Mouse (Mus musculus) macrophage (primary cell): ENCODE measurements at regions not wholly inside any gene's neighbourhood (a gene's known extent, or its start where the extent isn't known, plus 50 kb on each side); places are given as distances from the start of the nearest gene placed in this dataset.

Experiments used
- H3K27ac ChIP-seq: fragments of 350-480 bp; formaldehyde crosslinking; 2 replicates; pipeline ENCODE4 v1.9.0; 2021
- H3K36me3 ChIP-seq: fragments of 350-480 bp; formaldehyde crosslinking; 2 replicates; pipeline ENCODE4 v1.9.0; 2021; ENCODE audit errors: inconsistent target
- H3K4me3 ChIP-seq: fragments of 350-480 bp; formaldehyde crosslinking; 2 replicates; pipeline ENCODE4 v1.9.0; 2021; ENCODE audit errors: inconsistent target
- H3K79me2 ChIP-seq: fragments of 350-480 bp; formaldehyde crosslinking; 2 replicates; pipeline ENCODE4 v1.9.0; 2021; ENCODE audit errors: inconsistent target
- WGBS: methylation state at CpG from one replicate; pipeline ENCODE4 v1.1.7; 2026; ENCODE audit warnings: inconsistent platforms; ENCODE audit not compliant: missing documents; 5-methylcytosine and 5-hydroxymethylcytosine counted together

DNA sequence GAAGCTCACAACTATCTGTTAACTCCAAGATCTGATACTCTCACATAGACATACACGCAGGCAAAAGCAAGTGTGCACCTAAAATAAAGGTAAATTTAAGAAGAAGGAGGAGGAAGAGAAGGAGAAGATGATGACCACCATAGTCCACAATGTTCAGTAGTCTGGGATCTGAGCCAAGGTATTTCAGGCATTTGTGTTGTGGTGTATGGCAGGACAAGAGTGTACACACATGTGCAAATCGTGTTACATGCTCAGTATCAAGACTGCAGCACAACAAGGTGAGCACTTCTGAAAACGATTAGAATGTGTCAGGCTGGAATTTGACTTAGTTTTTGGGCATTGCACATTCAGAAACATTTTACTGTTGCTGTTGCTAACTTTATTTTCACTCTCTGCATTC lies 138.4 kb upstream of the Sp4 start:
- 60% methylated on average over 3 of the region's 3 CpGs for WGBS
- H3K4me3 ChIP-seq, result no peak overlapping the region
- H3K36me3 ChIP-seq, result no peaks in the 10 kb centered on the region
- H3K79me2 ChIP-seq, result no peaks in the 10 kb centered on the region
- no peak overlapping the region for H3K27ac ChIP-seq

DNA sequence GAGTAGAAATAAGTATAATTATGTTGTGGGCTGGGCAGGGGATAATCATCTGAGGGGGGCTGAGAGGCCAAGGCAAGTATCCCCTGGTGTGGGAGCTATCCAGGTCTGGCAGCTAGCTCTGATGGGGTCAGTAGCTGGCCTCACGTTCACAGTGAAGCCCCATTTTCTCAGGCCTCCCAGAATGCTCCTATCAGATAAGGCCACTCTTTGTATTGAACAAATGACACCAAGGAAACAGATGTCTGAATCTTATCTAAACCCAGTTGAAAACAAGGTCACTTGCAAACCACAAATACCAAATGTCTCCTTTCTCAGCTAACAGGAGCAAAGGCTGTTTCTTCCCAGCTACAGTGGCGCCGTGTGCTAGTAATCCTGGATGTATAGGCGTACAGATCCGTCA lies 137.6 kb upstream of the Sp4 start:
- Histone ChIP-seq H3K36me3 (no peaks in the 10 kb centered on the region), H3K79me2 (no peaks in the 10 kb centered on the region), H3K4me3 (no peak overlapping the region), H3K27ac (no peak overlapping the region)
- 90% methylated on average over 5 of the region's 5 CpGs for WGBS

DNA sequence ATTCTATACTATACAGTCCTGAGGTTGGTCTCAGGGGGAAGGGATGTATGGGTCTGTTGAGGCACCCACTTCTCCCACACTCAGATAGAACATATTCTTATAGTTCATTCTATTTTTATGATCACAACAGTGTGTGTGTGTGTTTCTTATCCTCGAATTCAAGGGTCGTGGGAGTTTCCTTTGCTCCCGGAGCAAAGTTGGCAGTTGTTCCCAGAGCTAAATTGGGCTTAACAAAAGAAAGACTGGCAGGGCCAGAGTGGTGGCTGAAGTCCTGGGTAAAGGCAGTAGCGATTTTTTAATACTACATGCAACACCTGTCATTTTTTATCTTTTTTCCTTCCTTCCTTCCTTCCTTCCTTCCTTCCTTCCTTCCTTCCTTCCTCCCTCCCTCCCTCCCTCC lies 131.5 kb upstream of the Sp4 start:
- no peaks in the 10 kb centered on the region for H3K79me2 ChIP-seq
- no peaks in the 10 kb centered on the region for H3K36me3 ChIP-seq
- H3K4me3 ChIP-seq, result no peak overlapping the region
- 91% methylated on average over 4 of the region's 4 CpGs for WGBS
- H3K27ac ChIP-seq, result no peak overlapping the region

DNA sequence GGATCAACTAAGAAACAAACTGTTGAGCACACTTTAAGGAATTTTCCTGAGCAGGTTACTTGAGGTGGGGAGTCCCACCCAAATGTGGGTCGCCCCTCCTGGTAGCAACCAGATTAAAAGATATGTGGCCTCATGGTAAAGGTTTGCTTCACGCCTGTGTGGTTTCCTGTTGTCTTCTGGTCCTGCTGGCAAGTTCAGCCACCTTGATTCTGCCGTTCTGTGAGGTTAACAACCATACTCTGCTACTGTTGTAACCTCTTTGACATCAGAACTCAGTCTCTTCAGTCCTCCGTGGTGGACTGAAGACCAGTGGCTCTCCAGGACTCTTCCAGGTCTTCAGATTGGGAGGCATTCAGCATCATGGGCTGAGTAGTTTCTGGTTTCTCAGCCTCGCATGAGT lies 127.1 kb upstream of the Sp4 start:
- Histone ChIP-seq H3K36me3 (no peaks in the 10 kb centered on the region), H3K27ac (no peak overlapping the region), H3K79me2 (no peaks in the 10 kb centered on the region), H3K4me3 (no peak overlapping the region)
- WGBS, result 44% methylated on average over 5 of the region's 5 CpGs

DNA sequence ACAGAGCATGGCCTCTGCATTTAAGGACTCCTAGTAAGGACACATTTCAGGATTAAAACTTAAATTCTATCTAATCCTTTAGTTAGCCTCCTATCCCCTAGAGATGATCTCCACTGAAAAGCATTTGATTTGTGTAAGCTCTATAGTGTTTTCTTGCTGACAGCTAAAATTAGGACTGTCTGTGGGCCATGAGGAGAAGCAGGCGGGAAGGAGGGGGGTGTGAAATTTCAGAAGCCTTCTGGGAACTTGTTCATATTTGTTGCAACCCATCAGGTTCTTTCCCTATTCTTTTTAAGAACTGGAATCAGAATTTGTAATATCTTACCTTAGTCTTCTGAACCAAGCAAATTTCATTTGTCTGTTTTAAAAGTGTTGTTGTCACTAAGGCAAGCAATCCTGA lies 114.7 kb upstream of the Sp4 start:
- Histone ChIP-seq H3K4me3 (no peak overlapping the region), H3K36me3 (no peaks in the 10 kb centered on the region), H3K27ac (no peak overlapping the region), H3K79me2 (no peaks in the 10 kb centered on the region)
- 78% methylated on average over 1 of the region's 1 CpGs for WGBS

- no peaks in the 10 kb centered on the region for H3K79me2 ChIP-seq
- no peak overlapping the region for H3K27ac ChIP-seq
- no peak overlapping the region for H3K4me3 ChIP-seq
- WGBS, result 29% methylated on average over 7 of the region's 7 CpGs
- H3K36me3 ChIP-seq, result no peaks in the 10 kb centered on the region
Measured at GRCm38 (mm10) chr12:118411767-118412430, 110.7 kb upstream of the Sp4 start.

- no peaks in the 10 kb centered on the region for H3K79me2 ChIP-seq
- no peak overlapping the region for H3K27ac ChIP-seq
- no peak overlapping the region for H3K4me3 ChIP-seq
- no peaks in the 10 kb centered on the region for H3K36me3 ChIP-seq
Measured at GRCm38 (mm10) chr12:118410917-118411316, 109.7 kb upstream of the Sp4 start.

DNA sequence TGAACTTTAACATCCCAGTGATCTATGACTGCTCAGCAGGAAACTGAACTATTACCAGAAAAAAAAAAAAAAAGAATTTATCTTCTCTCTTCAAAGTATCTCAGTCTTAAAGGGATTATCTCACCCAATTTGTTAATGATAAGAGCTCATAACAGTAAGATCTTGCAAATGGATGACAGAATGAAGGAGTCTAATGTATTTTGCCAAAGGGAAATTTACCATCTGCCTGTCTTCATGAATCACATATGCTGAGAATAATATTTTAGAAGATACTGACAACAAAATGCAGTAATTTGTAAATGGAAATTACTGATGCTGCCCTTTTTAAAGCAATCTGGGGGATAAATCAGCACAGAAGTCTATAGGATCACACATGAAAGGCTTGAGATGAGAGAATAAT lies 103.9 kb upstream of the Sp4 start:
- Histone ChIP-seq H3K79me2 (no peaks in the 10 kb centered on the region), H3K36me3 (no peaks in the 10 kb centered on the region), H3K27ac (no peak overlapping the region), H3K4me3 (no peak overlapping the region)

DNA sequence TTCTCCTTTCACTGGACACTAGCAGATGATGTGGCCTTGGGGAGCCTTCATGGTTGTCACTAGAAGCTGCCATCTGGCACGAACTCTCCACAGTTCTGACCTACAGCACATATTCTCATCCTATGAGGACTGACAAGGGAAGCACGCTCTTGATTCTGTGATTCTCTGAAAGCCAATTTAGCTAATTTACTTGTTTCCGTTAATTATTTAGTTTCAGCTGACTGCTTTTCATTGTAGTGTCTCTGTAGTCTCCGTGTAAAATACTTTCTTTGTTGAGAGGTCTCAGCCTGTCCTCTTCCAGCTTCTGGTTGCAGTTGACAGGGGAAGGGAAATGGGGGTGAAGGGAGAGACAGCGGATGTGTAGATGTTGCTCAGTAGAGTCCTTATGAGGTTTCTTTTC lies 102.9 kb upstream of the Sp4 start:
- WGBS, result 89% methylated on average over 5 of the region's 5 CpGs
- no peaks in the 10 kb centered on the region for H3K36me3 ChIP-seq
- no peaks in the 10 kb centered on the region for H3K79me2 ChIP-seq
- no peak overlapping the region for H3K4me3 ChIP-seq
- no peak overlapping the region for H3K27ac ChIP-seq

- H3K4me3 ChIP-seq, result no peak overlapping the region
- H3K36me3 ChIP-seq, result no peaks in the 10 kb centered on the region
- no peak overlapping the region for H3K27ac ChIP-seq
- H3K79me2 ChIP-seq, result no peaks in the 10 kb centered on the region
- 77% methylated on average over 4 of the region's 4 CpGs for WGBS
Measured at GRCm38 (mm10) chr12:118403519-118404087, 102.4 kb upstream of the Sp4 start.

DNA sequence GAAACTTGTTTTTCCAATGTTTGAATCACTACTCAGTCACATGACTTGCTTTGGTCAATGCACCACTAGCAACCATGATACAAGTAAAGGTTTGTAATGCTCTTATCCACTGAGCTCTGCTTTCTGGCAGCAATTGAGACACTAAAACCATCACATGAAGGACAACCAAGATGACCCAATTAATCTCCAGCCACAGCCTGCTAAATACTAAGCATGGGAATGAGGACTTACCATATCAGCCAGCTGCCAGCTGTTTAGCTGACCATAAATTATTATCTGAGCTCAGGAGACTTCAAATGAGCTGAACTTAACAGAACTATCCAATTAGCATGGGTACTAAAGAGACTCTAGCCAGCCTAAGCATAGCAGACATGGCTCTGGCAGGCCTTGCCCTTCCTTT lies 100.1 kb upstream of the Sp4 start:
- Histone ChIP-seq H3K36me3 (no peaks in the 10 kb centered on the region), H3K79me2 (no peaks in the 10 kb centered on the region), H3K27ac (no peak overlapping the region), H3K4me3 (no peak overlapping the region)

DNA sequence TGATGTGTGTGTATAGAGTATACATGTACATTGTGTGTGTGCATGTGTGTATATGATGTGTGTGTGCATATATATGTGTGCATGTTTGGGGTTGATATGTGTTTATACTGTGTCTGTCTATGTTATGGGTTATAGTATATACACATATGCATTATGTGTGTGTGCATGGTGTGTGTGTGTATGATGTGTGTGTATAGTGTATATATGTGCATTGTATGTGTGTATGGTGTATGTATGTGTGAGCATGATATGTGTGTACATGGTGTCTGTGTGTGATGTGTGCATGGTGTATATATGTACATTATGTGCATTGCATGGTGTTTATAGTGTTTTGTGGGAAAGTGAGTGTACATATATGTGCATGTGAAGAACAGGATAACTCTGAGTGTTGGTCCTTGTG lies 90.4 kb upstream of the Sp4 start:
- no peaks in the 10 kb centered on the region for H3K36me3 ChIP-seq
- H3K27ac ChIP-seq, result no peak overlapping the region
- no peak overlapping the region for H3K4me3 ChIP-seq
- no peaks in the 10 kb centered on the region for H3K79me2 ChIP-seq

GRCm38 (mm10) chr12:118381013-118381412 lies 79.8 kb upstream of the Sp4 start:
- WGBS, result 92% methylated on average over 3 of the region's 3 CpGs
- Histone ChIP-seq H3K36me3 (no peaks in the 10 kb centered on the region), H3K79me2 (no peaks in the 10 kb centered on the region), H3K4me3 (no peak overlapping the region), H3K27ac (no peak overlapping the region)

DNA sequence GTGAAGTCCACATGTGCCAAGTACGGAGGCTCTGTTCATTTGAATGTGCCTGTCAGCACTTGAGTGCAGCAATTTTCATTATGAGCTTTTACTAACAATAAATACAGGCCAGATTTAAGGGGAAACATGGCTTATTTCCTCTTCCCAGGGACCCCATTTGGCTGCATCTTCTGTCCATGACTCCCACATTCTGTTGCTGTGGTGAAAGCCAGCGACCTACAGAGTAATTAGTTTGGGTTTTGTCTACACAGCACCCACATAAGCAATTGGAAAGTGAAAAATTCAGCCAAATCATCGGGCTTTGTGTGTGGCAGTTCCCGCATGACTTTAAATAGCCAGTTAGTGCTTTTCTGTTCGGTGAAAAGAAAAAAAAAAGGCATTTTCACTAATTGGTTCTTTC lies 76.7 kb upstream of the Sp4 start:
- Histone ChIP-seq H3K36me3 (no peaks in the 10 kb centered on the region), H3K27ac (no peak overlapping the region), H3K4me3 (no peak overlapping the region), H3K79me2 (no peaks in the 10 kb centered on the region)
- WGBS, result 89% methylated on average over 5 of the region's 5 CpGs

DNA sequence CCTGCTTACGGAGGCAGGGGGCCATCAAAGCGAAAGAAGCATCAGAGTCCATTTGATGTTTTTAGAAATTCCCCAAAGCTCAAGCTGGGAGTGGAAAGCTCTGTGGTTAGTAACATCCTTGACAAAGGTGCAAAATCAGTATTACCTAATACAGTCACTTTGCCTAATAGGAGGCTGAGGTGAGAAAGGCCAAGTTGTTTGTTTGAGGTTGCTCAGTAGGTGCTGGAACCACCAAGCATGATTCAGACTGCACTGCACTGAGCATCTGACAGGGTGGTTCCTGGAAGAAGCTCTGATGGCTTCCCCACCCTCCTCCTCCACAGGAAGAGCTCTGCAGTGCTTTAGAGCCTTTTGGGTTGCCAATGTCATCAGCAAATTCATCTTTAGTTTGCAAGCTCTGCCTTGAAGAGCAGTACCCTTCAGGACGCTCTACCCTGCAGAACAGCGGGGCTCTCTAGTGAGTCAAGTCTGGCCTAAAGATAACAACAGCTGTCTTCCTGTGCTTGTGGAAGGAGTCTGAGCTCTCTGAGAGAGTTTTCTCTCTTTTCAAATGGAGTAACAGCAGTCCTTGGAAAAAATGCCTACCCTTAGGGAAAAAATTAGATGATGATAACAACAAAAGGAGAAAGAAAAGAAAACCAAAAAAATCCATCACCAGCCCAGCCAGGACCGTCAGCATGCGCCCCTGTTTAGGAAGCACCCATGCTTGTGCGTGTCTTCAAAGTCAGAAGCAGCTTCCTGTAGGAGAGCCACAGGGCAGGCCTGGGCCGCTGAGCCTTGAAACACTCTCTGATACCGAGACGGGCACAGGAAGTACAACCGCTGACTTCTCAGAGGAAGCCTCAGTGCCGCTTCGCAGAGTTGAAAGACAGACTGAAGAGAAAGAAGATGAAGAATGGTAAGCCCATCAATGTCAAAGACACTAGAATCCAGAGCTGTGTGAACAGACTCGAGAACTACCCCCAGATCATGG lies 75.6 kb upstream of the Sp4 start:
- Histone ChIP-seq H3K4me3 (no peak overlapping the region), H3K36me3 (no peaks in the 10 kb centered on the region)
- 23% methylated on average over 14 of the region's 14 CpGs for WGBS

More for the DNA sequence above, 75.6 kb upstream of the Sp4 start:
- H3K79me2 ChIP-seq, result no peaks in the 10 kb centered on the region
- H3K27ac ChIP-seq, result no peak overlapping the region
